Mouse (Mus musculus): ENCODE measurements around the gene Cyb5d1.

The Cyb5d1 gene

GRCm38 (mm10) chr11:69395235-69395633 lies at the start of gene Cyb5d1, which contains the start of gene Naa38:
Cyb5d1 (minus strand) TSS chr11:69395631.
Naa38 (plus strand) TSS chr11:69395487.
- DNase-seq (ENCODE audit: extremely low read depth, insufficient read length, low spot score) = peak; percentile 81

GRCm38 (mm10) chr11:69443328-69443727 lies 47.9 kb upstream of the Cyb5d1 start:
- DNase-seq (ENCODE audit: extremely low read depth, insufficient read length, low spot score) = peak; percentile 58

- no peak for DNase-seq (ENCODE audit: extremely low read depth, insufficient read length, low spot score)
Measured at GRCm38 (mm10) chr11:69437291-69437690, 41.9 kb upstream of the Cyb5d1 start.

GRCm38 (mm10) chr11:69433189-69433588 lies 37.8 kb upstream of the Cyb5d1 start:
- no peak for DNase-seq (ENCODE audit: extremely low read depth, insufficient read length, low spot score)

GRCm38 (mm10) chr11:69432640-69432982 lies 37.2 kb upstream of the Cyb5d1 start:
- no peak for DNase-seq (ENCODE audit: extremely low read depth, insufficient read length, low spot score)

GRCm38 (mm10) chr11:69431829-69432639 lies 36.6 kb upstream of the Cyb5d1 start:
- DNase-seq (ENCODE audit: extremely low read depth, insufficient read length, low spot score) = peak; percentile 46

GRCm38 (mm10) chr11:69430631-69431030 lies 35.2 kb upstream of the Cyb5d1 start:
- no peak for DNase-seq (ENCODE audit: extremely low read depth, insufficient read length, low spot score)

- no peak for DNase-seq (ENCODE audit: extremely low read depth, insufficient read length, low spot score)
Measured at GRCm38 (mm10) chr11:69429313-69429712, 33.9 kb upstream of the Cyb5d1 start.

GRCm38 (mm10) chr11:69428751-69429150 lies 33.3 kb upstream of the Cyb5d1 start:
- DNase-seq (ENCODE audit: extremely low read depth, insufficient read length, low spot score) = no peak

GRCm38 (mm10) chr11:69426246-69426645 lies 30.8 kb upstream of the Cyb5d1 start:
- no peak for DNase-seq (ENCODE audit: extremely low read depth, insufficient read length, low spot score)

- no peak for DNase-seq (ENCODE audit: extremely low read depth, insufficient read length, low spot score)
Measured at GRCm38 (mm10) chr11:69423885-69424284, 28.5 kb upstream of the Cyb5d1 start.

- no peak for DNase-seq (ENCODE audit: extremely low read depth, insufficient read length, low spot score)
Measured at GRCm38 (mm10) chr11:69422842-69423241, 27.4 kb upstream of the Cyb5d1 start.

- DNase-seq (ENCODE audit: extremely low read depth, insufficient read length, low spot score) = no peak
Measured at GRCm38 (mm10) chr11:69421131-69421977, 25.9 kb upstream of the Cyb5d1 start.

- DNase-seq (ENCODE audit: extremely low read depth, insufficient read length, low spot score) = no peak
Measured at GRCm38 (mm10) chr11:69420554-69421000, 25.1 kb upstream of the Cyb5d1 start.

- peak; percentile 45 for DNase-seq (ENCODE audit: extremely low read depth, insufficient read length, low spot score)
Measured at GRCm38 (mm10) chr11:69419813-69420553, 24.6 kb upstream of the Cyb5d1 start.

- DNase-seq (ENCODE audit: extremely low read depth, insufficient read length, low spot score) = no peak
Measured at GRCm38 (mm10) chr11:69419443-69419812, 24.0 kb upstream of the Cyb5d1 start.

- peak; percentile 98 for DNase-seq (ENCODE audit: extremely low read depth, insufficient read length, low spot score)
Measured at GRCm38 (mm10) chr11:69418481-69419442, 23.3 kb upstream of the Cyb5d1 start.

- DNase-seq (ENCODE audit: extremely low read depth, insufficient read length, low spot score) = peak; percentile 90
Measured at GRCm38 (mm10) chr11:69417449-69418384, 22.3 kb upstream of the Cyb5d1 start.
